Mouse (Mus musculus): ENCODE measurements around the gene Olfr325. TPM values are rescaled to one million over a fixed set of nuclear protein-coding genes. Genes with fewer than 3 reads are reported as not detected.

Olfr325 gene
- not detected for polyA plus RNA-seq (2014; fragmentation: Illumina TruSeq; extraction: RNeasy Lipid Tissue Mini Kit (QIAGEN cat#74804); ENCODE audit: insufficient read depth, low read depth, low replicate concordance)

DNA sequence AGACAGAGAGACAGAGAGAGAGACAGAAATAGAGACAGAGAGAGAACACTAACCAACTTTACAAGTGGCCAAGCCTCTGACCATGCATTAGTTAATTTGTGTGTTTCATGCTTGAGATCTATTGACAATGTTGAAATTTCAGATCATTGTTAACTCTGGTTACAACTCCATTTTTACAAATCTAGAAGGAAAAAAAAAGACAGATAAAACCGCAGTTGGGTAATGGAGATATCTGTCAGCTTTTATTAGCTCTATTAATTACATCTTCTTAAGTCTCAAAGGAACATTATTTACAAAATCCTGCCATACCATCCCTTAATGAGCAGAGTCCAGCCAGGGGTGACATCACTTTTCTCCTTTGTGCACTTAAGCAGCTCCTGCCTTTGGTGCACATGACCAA, at the start of gene Olfr325:
Gene Olfr325 (plus strand): TSS at position 301 of the 400 bp plus-strand sequence.

DNA sequence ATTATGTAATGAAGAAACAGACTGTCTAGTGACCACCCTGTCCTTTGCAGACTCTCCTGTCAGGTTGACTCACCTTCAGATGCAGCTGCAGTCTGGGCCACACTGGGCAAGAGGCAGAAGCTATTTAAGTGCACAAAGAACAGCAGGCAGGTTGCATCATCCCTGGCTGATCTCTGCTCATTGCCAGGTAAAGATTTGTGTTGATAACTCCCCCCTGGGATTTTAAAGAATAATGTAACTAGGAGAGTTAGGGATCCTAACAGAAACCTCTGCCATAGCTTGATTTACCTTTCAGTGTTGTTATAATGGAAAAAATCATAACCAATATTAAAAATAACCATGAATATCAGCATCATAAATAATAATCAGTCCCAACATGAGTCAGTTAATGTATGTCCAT, 42.8 kb upstream of the Olfr325 start, which contains the start of gene Olfr330:
Gene Olfr330 (minus strand): TSS at position 101 of the 400 bp plus-strand sequence.

DNA sequence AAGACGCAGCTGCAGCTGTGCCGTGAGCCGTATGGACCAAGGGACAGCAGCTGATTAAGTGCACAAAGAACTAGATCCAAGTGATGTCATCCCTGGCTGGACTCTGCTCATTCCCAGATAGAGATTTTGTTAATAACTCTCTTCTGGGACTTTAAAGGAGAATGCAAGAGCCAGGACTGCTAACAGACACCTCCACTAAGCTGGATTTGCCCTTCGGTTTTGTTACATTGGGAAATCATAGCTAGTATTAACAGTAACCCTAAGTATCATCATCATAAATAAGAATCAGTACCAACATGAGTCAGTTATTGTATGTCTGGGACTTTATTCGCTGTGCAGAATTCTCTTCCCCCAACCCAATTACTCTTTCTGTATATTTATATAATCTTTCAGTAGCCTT, 31.2 kb upstream of the Olfr325 start, which contains the start of gene Olfr329-ps:
Gene Olfr329-ps (minus strand): TSS at position 101 of the 400 bp plus-strand sequence.

GRCm38 (mm10) chr11:58555536-58555935, 22.0 kb upstream of the Olfr325 start, which contains the start of gene Olfr328:
Gene Olfr328 (minus strand): TSS chr11:58555636.

DNA sequence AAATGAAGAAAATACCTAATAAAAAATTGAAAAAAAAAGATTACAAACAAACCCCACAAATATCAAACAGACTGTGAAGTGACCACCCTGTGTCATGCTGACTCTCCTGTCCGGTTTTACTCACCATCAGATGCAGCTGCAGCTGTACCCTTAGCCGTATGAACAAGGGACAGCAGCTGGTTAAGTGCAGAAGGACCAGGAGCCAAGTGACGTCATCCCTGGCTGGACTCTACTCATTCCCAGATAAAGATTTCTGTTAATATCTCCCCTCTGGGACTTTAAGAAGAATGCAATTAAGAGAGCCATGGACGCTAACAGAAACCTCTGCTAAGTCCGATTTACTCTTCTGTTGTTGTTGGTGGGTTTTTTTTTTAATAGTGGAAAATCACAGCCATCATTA, 7.1 kb upstream of the Olfr325 start, which contains the start of gene Olfr224:
Gene Olfr224 (minus strand): TSS at position 149 of the 400 bp plus-strand sequence.

GRCm38 (mm10) chr11:58594814-58595213, 17.3 kb downstream of the Olfr325 start, which contains the start of gene Olfr324:
Gene Olfr324 (plus strand): TSS chr11:58595114.

DNA sequence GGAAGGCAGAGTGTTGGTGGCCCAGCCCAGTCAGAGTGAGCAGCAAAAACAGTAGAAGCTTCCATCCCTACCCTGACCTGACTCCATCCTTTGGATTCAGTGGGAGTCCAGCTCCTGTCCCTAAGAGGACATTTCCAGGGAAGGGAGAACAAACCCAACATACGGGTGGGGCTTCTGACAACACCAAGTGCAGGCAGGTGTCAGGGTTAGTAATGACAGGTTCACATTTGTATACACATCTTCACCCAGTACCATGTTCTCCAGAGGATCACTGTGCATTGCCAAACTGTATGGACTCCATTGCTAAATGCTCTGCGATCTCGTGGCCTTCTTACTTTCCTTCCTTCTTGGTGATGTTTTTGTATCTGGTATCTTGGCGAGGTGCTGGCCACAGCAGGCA, 38.4 kb downstream of the Olfr325 start, which contains the start of gene 2210407C18Rik:
Gene 2210407C18Rik (minus strand): TSS at position 101 of the 400 bp plus-strand sequence.

DNA sequence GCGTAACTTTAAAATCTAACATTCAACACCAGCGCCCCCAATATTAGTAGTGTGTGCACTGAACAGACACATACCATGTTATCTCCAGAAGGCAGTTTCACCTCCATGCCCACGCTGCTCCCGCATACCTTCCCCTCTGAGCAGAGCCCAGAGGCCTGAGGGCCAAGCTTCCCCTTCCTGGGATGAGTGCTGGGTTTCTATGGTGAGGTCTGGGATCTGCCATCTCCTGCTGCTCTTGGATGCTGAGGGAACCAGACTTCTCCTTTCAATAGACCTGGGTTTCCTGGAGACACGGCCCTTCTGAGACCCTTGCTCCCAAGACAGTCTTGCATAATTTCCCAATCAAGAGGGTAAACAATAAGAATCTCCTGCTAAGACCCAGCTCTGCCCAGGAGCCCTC, 52.9 kb downstream of the Olfr325 start, which contains the start of gene Olfr323:
Gene Olfr323 (minus strand): TSS at position 101 of the 400 bp plus-strand sequence.

Other genes starting within 250 kb of the Olfr325 start
- 25.2 TPM for gene Zfp672, start 247.4 kb upstream of the Olfr325 start, polyA plus RNA-seq (2014; fragmentation: Illumina TruSeq; extraction: RNeasy Lipid Tissue Mini Kit (QIAGEN cat#74804); ENCODE audit: insufficient read depth, low read depth, low replicate concordance)
- 20.4 TPM for gene Sh3bp5l, start 247.0 kb upstream of the Olfr325 start, polyA plus RNA-seq (2014; fragmentation: Illumina TruSeq; extraction: RNeasy Lipid Tissue Mini Kit (QIAGEN cat#74804); ENCODE audit: insufficient read depth, low read depth, low replicate concordance)
- gene Lypd8, start 198.7 kb upstream of the Olfr325 start, polyA plus RNA-seq (2014; fragmentation: Illumina TruSeq; extraction: RNeasy Lipid Tissue Mini Kit (QIAGEN cat#74804); ENCODE audit: insufficient read depth, low read depth, low replicate concordance): 0.82 TPM
- not detected for gene 1810065E05Rik, start 156.6 kb upstream of the Olfr325 start, polyA plus RNA-seq (2014; fragmentation: Illumina TruSeq; extraction: RNeasy Lipid Tissue Mini Kit (QIAGEN cat#74804); ENCODE audit: insufficient read depth, low read depth, low replicate concordance)
- not detected for gene Gm12253, start 145.2 kb upstream of the Olfr325 start, polyA plus RNA-seq (2014; fragmentation: Illumina TruSeq; extraction: RNeasy Lipid Tissue Mini Kit (QIAGEN cat#74804); ENCODE audit: insufficient read depth, low read depth, low replicate concordance)
- gene Lypd9, start 124.8 kb upstream of the Olfr325 start, polyA plus RNA-seq (2014; fragmentation: Illumina TruSeq; extraction: RNeasy Lipid Tissue Mini Kit (QIAGEN cat#74804); ENCODE audit: insufficient read depth, low read depth, low replicate concordance): not detected
- not detected for gene Olfr30, start 115.5 kb upstream of the Olfr325 start, polyA plus RNA-seq (2014; fragmentation: Illumina TruSeq; extraction: RNeasy Lipid Tissue Mini Kit (QIAGEN cat#74804); ENCODE audit: insufficient read depth, low read depth, low replicate concordance)
- gene Olfr332, start 85.2 kb upstream of the Olfr325 start, polyA plus RNA-seq (2014; fragmentation: Illumina TruSeq; extraction: RNeasy Lipid Tissue Mini Kit (QIAGEN cat#74804); ENCODE audit: insufficient read depth, low read depth, low replicate concordance): not detected
- not detected for gene Olfr331, start 75.2 kb upstream of the Olfr325 start, polyA plus RNA-seq (2014; fragmentation: Illumina TruSeq; extraction: RNeasy Lipid Tissue Mini Kit (QIAGEN cat#74804); ENCODE audit: insufficient read depth, low read depth, low replicate concordance)
- gene Olfr330, start 42.9 kb upstream of the Olfr325 start, polyA plus RNA-seq (2014; fragmentation: Illumina TruSeq; extraction: RNeasy Lipid Tissue Mini Kit (QIAGEN cat#74804); ENCODE audit: insufficient read depth, low read depth, low replicate concordance): not detected
- gene Olfr329-ps, start 31.3 kb upstream of the Olfr325 start, polyA plus RNA-seq (2014; fragmentation: Illumina TruSeq; extraction: RNeasy Lipid Tissue Mini Kit (QIAGEN cat#74804); ENCODE audit: insufficient read depth, low read depth, low replicate concordance): not detected
- gene Olfr328, start 22.1 kb upstream of the Olfr325 start, polyA plus RNA-seq (2014; fragmentation: Illumina TruSeq; extraction: RNeasy Lipid Tissue Mini Kit (QIAGEN cat#74804); ENCODE audit: insufficient read depth, low read depth, low replicate concordance): not detected
- gene Olfr224, start 7.2 kb upstream of the Olfr325 start, polyA plus RNA-seq (2014; fragmentation: Illumina TruSeq; extraction: RNeasy Lipid Tissue Mini Kit (QIAGEN cat#74804); ENCODE audit: insufficient read depth, low read depth, low replicate concordance): not detected
- not detected for gene Olfr324, start 17.4 kb downstream of the Olfr325 start, polyA plus RNA-seq (2014; fragmentation: Illumina TruSeq; extraction: RNeasy Lipid Tissue Mini Kit (QIAGEN cat#74804); ENCODE audit: insufficient read depth, low read depth, low replicate concordance)
- not detected for gene 2210407C18Rik, start 38.3 kb downstream of the Olfr325 start, polyA plus RNA-seq (2014; fragmentation: Illumina TruSeq; extraction: RNeasy Lipid Tissue Mini Kit (QIAGEN cat#74804); ENCODE audit: insufficient read depth, low read depth, low replicate concordance)
- gene Olfr323, start 52.8 kb downstream of the Olfr325 start, polyA plus RNA-seq (2014; fragmentation: Illumina TruSeq; extraction: RNeasy Lipid Tissue Mini Kit (QIAGEN cat#74804); ENCODE audit: insufficient read depth, low read depth, low replicate concordance): not detected
- not detected for gene Trim58, start 62.7 kb downstream of the Olfr325 start, polyA plus RNA-seq (2014; fragmentation: Illumina TruSeq; extraction: RNeasy Lipid Tissue Mini Kit (QIAGEN cat#74804); ENCODE audit: insufficient read depth, low read depth, low replicate concordance)
- gene Olfr322, start 81.1 kb downstream of the Olfr325 start, polyA plus RNA-seq (2014; fragmentation: Illumina TruSeq; extraction: RNeasy Lipid Tissue Mini Kit (QIAGEN cat#74804); ENCODE audit: insufficient read depth, low read depth, low replicate concordance): not detected
- gene Olfr320, start 103.4 kb downstream of the Olfr325 start, polyA plus RNA-seq (2014; fragmentation: Illumina TruSeq; extraction: RNeasy Lipid Tissue Mini Kit (QIAGEN cat#74804); ENCODE audit: insufficient read depth, low read depth, low replicate concordance): not detected
- gene Olfr319, start 121.4 kb downstream of the Olfr325 start, polyA plus RNA-seq (2014; fragmentation: Illumina TruSeq; extraction: RNeasy Lipid Tissue Mini Kit (QIAGEN cat#74804); ENCODE audit: insufficient read depth, low read depth, low replicate concordance): not detected
- gene Olfr318, start 146.3 kb downstream of the Olfr325 start, polyA plus RNA-seq (2014; fragmentation: Illumina TruSeq; extraction: RNeasy Lipid Tissue Mini Kit (QIAGEN cat#74804); ENCODE audit: insufficient read depth, low read depth, low replicate concordance): not detected
- not detected for gene Olfr317, start 161.5 kb downstream of the Olfr325 start, polyA plus RNA-seq (2014; fragmentation: Illumina TruSeq; extraction: RNeasy Lipid Tissue Mini Kit (QIAGEN cat#74804); ENCODE audit: insufficient read depth, low read depth, low replicate concordance)
- not detected for gene Olfr316, start 175.0 kb downstream of the Olfr325 start, polyA plus RNA-seq (2014; fragmentation: Illumina TruSeq; extraction: RNeasy Lipid Tissue Mini Kit (QIAGEN cat#74804); ENCODE audit: insufficient read depth, low read depth, low replicate concordance)
- gene Olfr315, start 195.5 kb downstream of the Olfr325 start, polyA plus RNA-seq (2014; fragmentation: Illumina TruSeq; extraction: RNeasy Lipid Tissue Mini Kit (QIAGEN cat#74804); ENCODE audit: insufficient read depth, low read depth, low replicate concordance): not detected
- gene Olfr314, start 205.2 kb downstream of the Olfr325 start, polyA plus RNA-seq (2014; fragmentation: Illumina TruSeq; extraction: RNeasy Lipid Tissue Mini Kit (QIAGEN cat#74804); ENCODE audit: insufficient read depth, low read depth, low replicate concordance): not detected
- gene Fam183b, start 224.2 kb downstream of the Olfr325 start, polyA plus RNA-seq (2014; fragmentation: Illumina TruSeq; extraction: RNeasy Lipid Tissue Mini Kit (QIAGEN cat#74804); ENCODE audit: insufficient read depth, low read depth, low replicate concordance): 84.0 TPM
- not detected for gene Olfr313, start 237.3 kb downstream of the Olfr325 start, polyA plus RNA-seq (2014; fragmentation: Illumina TruSeq; extraction: RNeasy Lipid Tissue Mini Kit (QIAGEN cat#74804); ENCODE audit: insufficient read depth, low read depth, low replicate concordance)

All from lung, adult 10 weeks (tissue).